Mouse (Mus musculus) ES-Bruce4 (cell line): ENCODE data around the gene Adora1. TPM values are rescaled to one million over a fixed set of nuclear protein-coding genes. Genes with fewer than 3 reads are reported as not detected.

ENCODE experiments used
- H3K27ac ChIP-seq: 2 replicates; pipeline ENCODE4 v1.5.1; 2012; ENCODE audit warnings: low read length, inconsistent platforms; ENCODE audit not compliant: insufficient read depth
- H3K27me3 ChIP-seq: 2 replicates; pipeline ENCODE4 v1.6.1; 2012; ENCODE audit warnings: mild to moderate bottlenecking, low read length, inconsistent platforms; ENCODE audit not compliant: control insufficient read depth, poor library complexity, insufficient read depth, severe bottlenecking
- H3K36me3 ChIP-seq: 2 replicates; pipeline ENCODE4 v1.6.1; 2012; ENCODE audit warnings: inconsistent platforms, mild to moderate bottlenecking, low read length, moderate library complexity; ENCODE audit not compliant: control insufficient read depth, poor library complexity, insufficient read depth, severe bottlenecking
- H3K4me1 ChIP-seq: one replicate; pipeline ENCODE4 v1.8.1; 2011; ENCODE audit warnings: low read length; ENCODE audit not compliant: control insufficient read depth, insufficient read depth
- H3K4me3 ChIP-seq: 2 replicates; pipeline ENCODE4 v1.5.1; 2011; ENCODE audit warnings: low read depth, mild to moderate bottlenecking, low read length
- H3K9ac ChIP-seq: 2 replicates; pipeline ENCODE4 v1.6.1; 2012; ENCODE audit warnings: low read depth, mild to moderate bottlenecking, inconsistent platforms; ENCODE audit not compliant: poor library complexity, severe bottlenecking
- H3K9me3 ChIP-seq: replicated peaks from 2 replicates; pipeline ENCODE4 v1.6.1; 2012; ENCODE audit warnings: mild to moderate bottlenecking, low read length, inconsistent platforms; ENCODE audit not compliant: control insufficient read depth, poor library complexity, insufficient read depth, severe bottlenecking
- CTCF ChIP-seq: IDR thresholded peaks from one replicate; pipeline ENCODE4 v1.8.1; 2011; ENCODE audit warnings: low read depth, low read length
- EP300 ChIP-seq: IDR thresholded peaks from 2 replicates; pipeline ENCODE4 v1.6.1; 2011; ENCODE audit warnings: low read depth, low read length; ENCODE audit not compliant: insufficient read depth
- POLR2A ChIP-seq: IDR thresholded peaks from one replicate; pipeline ENCODE4 v1.8.1; 2011; ENCODE audit warnings: low read length; ENCODE audit not compliant: insufficient read depth
- polyA plus RNA-seq: library from polyadenylated mRNA; stranded (reverse); fragments of >200 nt; gene quantifications from 2 replicates; pipeline ENCODE4 v1.2.4, GENCODE M21; 2011; ENCODE audit warnings: low read depth; ENCODE audit not compliant: missing spikeins, insufficient read depth, insufficient read length

Adora1 gene
- polyA plus RNA-seq, 1 experiment: 0.18 TPM

DNA sequence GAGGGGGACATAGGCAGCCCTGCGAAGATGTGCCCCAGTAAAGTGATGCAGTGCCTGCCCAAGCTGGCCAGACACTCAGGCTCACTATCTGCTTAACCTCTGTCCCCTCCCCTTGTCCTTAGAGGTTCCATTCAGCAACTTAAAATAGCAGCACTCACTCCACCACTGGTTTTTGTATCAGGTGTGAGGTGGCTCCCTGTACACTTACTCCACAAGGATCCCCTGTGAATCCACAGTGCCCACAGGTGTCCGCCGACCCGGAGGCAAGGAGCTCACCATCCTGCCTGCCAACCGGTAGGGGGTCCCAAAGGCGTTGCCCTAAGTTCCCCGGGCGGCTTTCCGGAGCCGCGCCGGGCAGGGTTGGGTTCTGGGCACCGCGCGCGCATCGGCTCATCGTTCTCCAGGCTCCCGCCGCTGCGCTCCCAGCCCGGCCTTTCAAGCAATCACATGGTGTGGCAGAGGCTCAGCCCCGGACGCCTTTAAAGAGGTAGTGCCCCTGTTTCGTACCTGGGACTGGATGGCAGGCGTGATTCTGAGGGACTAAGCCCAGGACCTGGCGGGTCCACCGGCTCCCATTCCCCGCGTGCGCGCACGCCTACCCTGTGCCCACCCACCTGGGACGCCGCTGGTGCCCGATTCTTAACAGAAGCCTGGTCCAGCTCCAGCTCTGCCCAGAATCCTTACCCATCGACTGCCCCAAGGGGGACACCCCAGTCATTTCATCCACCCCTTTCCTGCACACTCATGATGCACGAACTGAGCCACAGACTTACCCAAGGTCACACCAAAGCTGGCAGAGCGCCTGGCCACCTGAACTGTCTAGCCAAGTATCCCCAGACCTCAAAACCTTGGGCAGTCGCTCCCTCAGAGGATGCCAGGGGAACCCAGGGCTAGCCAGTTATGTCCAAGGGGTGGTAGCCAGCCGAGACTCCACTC lies 508 bp downstream of the Adora1 start:
- no peak overlapping the region for H3K9ac ChIP-seq
- H3K27ac ChIP-seq: no peak overlapping the region
- no peaks in the 10 kb centered on the region for H3K9me3 ChIP-seq
- H3K4me1 ChIP-seq: no peaks in the 10 kb centered on the region
- peaks cover 12% of the 10 kb centered on the region; the same call in 1 of the 2 replicates for H3K27me3 ChIP-seq
- peak overlapping the region; percentile 67 for H3K4me3 ChIP-seq
- H3K36me3 ChIP-seq: no peaks in the 10 kb centered on the region
- TF ChIP-seq POLR2A: no peak
- TF ChIP-seq CTCF: no peak
- no peak for TF ChIP-seq EP300

DNA sequence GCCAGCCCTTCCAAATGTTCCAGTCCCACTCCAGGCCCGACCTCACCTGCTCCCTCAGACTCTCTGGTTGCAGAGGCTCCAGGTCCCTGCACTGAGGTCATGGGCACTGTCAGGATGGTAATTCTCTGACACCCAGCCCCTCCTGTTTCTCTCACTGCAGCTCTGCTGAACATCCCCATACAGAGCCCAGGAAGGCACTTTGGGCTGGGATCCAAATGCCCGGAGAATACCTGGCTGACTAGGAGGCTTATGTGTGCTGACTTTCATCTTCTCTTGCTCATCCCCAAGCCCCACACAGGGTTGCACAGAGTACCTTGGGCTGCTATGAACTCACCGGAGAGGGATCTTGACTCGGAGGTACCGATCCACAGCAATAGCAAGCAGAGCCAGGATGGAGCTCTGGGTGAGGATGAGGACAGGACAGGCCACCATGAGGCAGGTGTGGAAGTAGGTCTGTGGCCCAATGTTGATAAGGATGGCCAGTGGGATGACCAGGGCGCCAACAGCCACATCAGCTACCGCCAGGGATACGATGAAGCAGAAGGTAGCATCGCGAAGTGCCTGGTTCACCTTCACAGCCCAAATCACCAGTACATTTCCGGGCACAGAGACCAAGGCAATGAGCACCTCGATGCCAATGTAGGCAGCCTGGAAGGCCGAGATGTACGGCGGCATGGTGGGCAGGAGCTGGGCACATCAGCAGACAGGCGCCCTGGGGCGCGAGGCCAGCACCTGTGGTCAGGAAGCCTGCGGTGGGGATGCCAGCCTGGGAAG lies 1.4 kb downstream of the Adora1 start:
- H3K36me3 ChIP-seq: no peaks in the 10 kb centered on the region
- no peak overlapping the region for H3K4me3 ChIP-seq
- TF ChIP-seq CTCF: no peak
- no peak for TF ChIP-seq POLR2A
- TF ChIP-seq EP300: no peak
- no peaks in the 10 kb centered on the region for H3K9me3 ChIP-seq
- no peak overlapping the region for H3K27ac ChIP-seq
- H3K27me3 ChIP-seq: peaks cover 12% of the 10 kb centered on the region; the same call in 1 of the 2 replicates
- no peaks in the 10 kb centered on the region for H3K4me1 ChIP-seq
- no peak overlapping the region for H3K9ac ChIP-seq

DNA sequence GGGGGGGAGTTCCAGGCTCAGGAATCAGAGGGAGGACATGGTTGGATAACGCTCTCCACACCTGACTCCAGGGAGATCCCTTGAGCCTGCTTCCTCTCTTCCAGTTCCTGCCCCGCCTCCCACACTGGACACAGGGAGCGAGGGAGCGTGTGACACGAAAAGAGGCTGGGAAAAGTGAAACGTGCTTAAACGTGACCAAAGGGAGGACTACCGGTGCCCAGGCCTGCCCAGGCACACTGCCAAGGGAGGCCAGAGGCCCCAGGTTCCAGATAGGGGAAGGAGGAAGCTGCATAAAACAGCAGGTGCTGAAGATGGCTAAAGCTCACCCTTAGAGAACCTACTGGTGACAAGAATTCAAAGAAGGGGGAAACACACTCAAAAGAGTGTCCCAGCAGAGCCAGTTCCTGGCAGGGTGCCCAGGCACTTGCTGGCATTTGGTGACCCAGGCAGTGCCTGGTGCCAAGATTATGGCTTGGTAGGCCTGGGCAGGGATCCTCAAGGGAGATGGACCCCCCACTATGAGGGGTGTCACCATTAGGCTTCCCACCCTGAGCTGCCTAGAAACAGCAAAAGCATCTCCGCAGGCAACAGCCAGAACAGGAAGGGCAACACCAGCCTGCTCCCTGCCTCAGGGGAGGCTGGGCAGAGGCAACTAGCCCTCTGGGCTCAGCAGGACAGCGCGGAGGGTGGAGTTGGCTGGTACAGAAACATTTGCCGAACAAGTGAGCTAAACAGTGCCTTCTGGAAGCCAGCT lies 2.3 kb downstream of the Adora1 start:
- H3K27me3 ChIP-seq: peaks cover 12% of the 10 kb centered on the region; the same call in 1 of the 2 replicates
- no peak overlapping the region for H3K27ac ChIP-seq
- TF ChIP-seq POLR2A (no peak), CTCF (no peak), EP300 (no peak)
- no peak overlapping the region for H3K9ac ChIP-seq
- no peaks in the 10 kb centered on the region for H3K9me3 ChIP-seq
- no peaks in the 10 kb centered on the region for H3K4me1 ChIP-seq
- no peak overlapping the region for H3K4me3 ChIP-seq
- H3K36me3 ChIP-seq: no peaks in the 10 kb centered on the region

DNA sequence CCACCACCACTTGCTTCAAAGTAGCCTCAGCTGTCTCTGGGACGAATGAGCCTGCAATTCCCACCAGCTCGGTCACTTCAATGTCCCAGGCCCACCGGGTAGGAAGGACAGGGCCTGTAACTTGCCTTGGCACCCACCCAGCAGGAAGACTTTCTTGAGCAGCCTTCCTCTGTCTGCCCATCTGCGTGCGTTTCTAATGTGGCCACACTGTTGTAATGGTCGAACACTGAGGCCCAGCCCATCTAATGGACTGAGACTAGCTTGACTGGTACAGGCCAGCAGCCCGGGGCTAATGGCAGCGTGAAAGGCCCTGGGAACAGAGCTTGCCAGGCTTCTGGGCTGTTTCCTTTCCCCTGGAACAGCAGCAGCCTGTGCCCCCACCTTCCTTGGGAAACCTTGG lies 2.9 kb downstream of the Adora1 start:
- H3K9me3 ChIP-seq: no peaks in the 10 kb centered on the region
- no peak overlapping the region for H3K27ac ChIP-seq
- H3K27me3 ChIP-seq: peaks cover 12% of the 10 kb centered on the region; the same call in 1 of the 2 replicates
- no peak overlapping the region for H3K9ac ChIP-seq
- TF ChIP-seq EP300: no peak
- TF ChIP-seq POLR2A: no peak
- no peak for TF ChIP-seq CTCF
- no peaks in the 10 kb centered on the region for H3K36me3 ChIP-seq
- no peak overlapping the region for H3K4me3 ChIP-seq
- H3K4me1 ChIP-seq: no peaks in the 10 kb centered on the region

DNA sequence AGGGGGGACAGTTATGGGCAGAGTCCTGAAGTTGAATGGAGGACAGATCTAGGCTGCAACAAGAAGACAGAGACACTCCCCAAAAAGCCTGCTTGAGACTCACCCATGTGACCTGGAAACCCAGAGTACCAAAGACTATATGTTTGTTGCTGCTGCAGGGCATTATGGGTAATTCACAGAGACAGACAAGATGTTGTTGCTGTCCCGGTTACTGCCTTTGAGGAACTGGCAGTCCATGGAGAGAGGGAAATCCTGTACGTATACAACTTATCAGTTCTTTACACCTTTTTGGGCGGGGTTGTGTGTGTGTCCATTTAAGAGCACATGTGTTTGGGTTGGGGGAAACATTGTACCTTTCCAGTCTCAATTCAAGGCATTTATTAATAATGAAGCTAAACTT lies 3.5 kb downstream of the Adora1 start:
- no peaks in the 10 kb centered on the region for H3K9me3 ChIP-seq
- H3K36me3 ChIP-seq: no peaks in the 10 kb centered on the region
- H3K27me3 ChIP-seq: peaks cover 12% of the 10 kb centered on the region; the same call in 1 of the 2 replicates
- TF ChIP-seq EP300 (no peak), POLR2A (no peak), CTCF (no peak)
- no peak overlapping the region for H3K9ac ChIP-seq
- H3K4me1 ChIP-seq: no peaks in the 10 kb centered on the region
- no peak overlapping the region for H3K4me3 ChIP-seq
- no peak overlapping the region for H3K27ac ChIP-seq
